Mouse (Mus musculus): ENCODE data around the gene Tut4. TPM values are rescaled to one million over a fixed set of nuclear protein-coding genes. Genes with fewer than 3 reads are reported as not detected.

The Tut4 gene
- 19.3 TPM for polyA plus RNA-seq (2014; fragmentation: Illumina TruSeq; extraction: RNeasy Lipid Tissue Mini Kit (QIAGEN cat#74804); ENCODE audit: low replicate concordance)

GRCm38 (mm10) chr4:108459231-108460155 is at the start of gene Tut4:
Gene Tut4, plus strand, starts transcription at chr4:108459426.

DNA sequence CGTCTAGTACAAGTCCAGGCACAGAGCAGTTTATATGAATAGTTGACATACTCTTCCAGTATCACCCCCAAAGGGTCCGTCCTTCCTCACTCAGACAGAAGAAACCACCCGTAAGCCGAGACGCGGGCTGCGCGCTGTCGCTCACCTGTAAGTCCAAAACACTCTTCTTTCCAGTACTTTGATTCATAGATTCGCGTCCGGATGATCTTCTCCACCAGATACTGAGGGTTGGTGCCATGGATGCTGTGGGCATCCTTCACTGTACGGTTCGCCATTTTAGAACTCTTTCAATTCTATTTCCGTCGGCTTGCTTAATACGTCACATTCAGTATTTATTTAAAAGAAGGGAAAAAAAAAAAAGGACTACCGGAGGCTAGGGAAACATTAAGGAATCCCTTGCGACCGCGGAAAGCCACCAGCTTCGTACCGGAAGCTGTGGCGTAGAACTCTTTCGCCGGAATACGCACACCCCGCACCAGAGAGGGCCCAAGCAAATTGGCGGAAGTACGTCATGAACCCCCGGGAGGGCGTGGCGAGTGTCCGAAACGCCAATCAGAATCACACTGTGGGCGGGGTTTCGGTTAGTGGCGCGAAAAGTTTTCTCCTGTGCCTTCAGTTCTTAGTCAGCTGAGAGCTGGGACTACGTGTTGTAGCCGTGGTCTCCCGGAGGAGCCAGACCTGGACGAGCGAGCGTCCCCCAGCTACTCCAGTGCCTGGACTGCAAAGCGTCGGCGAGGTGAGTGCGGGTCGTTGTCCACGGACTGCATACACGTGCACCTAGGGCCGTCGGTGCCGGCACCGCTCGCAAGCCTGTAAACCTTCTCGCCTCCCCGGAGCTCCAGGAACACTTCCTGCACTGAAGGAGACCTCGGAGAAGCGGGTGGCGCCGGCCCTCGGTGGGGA is 119.9 kb downstream of the Tut4 start, which contains the start of the genes Prpf38a and Orc1:
TSS of gene Prpf38a (minus strand) at position 497 of the 903 bp plus-strand sequence.
TSS of gene Orc1 (plus strand) at position 584 of the 903 bp plus-strand sequence.

Other genes starting within 250 kb of the Tut4 start
- gene Zyg11a, start 241.4 kb upstream of the Tut4 start, polyA plus RNA-seq (2014; fragmentation: Illumina TruSeq; extraction: RNeasy Lipid Tissue Mini Kit (QIAGEN cat#74804); ENCODE audit: low replicate concordance), result 1.5 TPM
- 37.2 TPM for gene Zyg11b, start 158.3 kb upstream of the Tut4 start, polyA plus RNA-seq (2014; fragmentation: Illumina TruSeq; extraction: RNeasy Lipid Tissue Mini Kit (QIAGEN cat#74804); ENCODE audit: low replicate concordance)
- 10.7 TPM for gene Coa7, start 131.3 kb upstream of the Tut4 start, polyA plus RNA-seq (2014; fragmentation: Illumina TruSeq; extraction: RNeasy Lipid Tissue Mini Kit (QIAGEN cat#74804); ENCODE audit: low replicate concordance)
- not detected for gene Shisal2a, start 76.1 kb upstream of the Tut4 start, polyA plus RNA-seq (2014; fragmentation: Illumina TruSeq; extraction: RNeasy Lipid Tissue Mini Kit (QIAGEN cat#74804); ENCODE audit: low replicate concordance)
- gene Gpx7, start 52.5 kb upstream of the Tut4 start, polyA plus RNA-seq (2014; fragmentation: Illumina TruSeq; extraction: RNeasy Lipid Tissue Mini Kit (QIAGEN cat#74804); ENCODE audit: low replicate concordance), result not detected
- 48.5 TPM for gene Prpf38a, start 119.9 kb downstream of the Tut4 start, polyA plus RNA-seq (2014; fragmentation: Illumina TruSeq; extraction: RNeasy Lipid Tissue Mini Kit (QIAGEN cat#74804); ENCODE audit: low replicate concordance)
- gene Orc1, start 120.0 kb downstream of the Tut4 start, polyA plus RNA-seq (2014; fragmentation: Illumina TruSeq; extraction: RNeasy Lipid Tissue Mini Kit (QIAGEN cat#74804); ENCODE audit: low replicate concordance), result 0.97 TPM
- gene Cc2d1b, start 160.5 kb downstream of the Tut4 start, polyA plus RNA-seq (2014; fragmentation: Illumina TruSeq; extraction: RNeasy Lipid Tissue Mini Kit (QIAGEN cat#74804); ENCODE audit: low replicate concordance), result 34.9 TPM